Mouse (Mus musculus): ENCODE data around the gene Timm8a1.

DNA sequence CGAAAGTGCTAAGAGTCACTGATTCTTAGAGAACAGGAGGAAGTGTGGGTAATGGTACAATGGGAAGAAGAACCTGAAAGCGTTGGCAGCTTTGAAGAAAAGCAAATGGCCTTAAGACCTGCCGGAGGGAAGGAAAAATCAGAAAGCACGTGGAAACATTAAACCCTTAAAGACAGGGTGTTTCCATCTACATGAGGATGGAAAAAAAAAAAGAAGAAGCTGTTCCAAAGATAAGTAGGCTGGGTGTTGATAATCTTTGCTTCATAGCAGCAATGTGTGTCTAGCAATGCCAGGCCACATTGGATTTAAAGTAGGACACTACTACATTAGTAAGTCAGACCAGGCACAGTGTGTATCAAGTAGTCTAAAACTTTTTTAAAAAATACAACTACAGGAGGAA lies 16.4 kb downstream of the Timm8a1 start:
- TF ChIP-seq CTCF (IDR thresholded peaks at IDR 0.05; ENCODE audit: low read depth): no peak
- TF ChIP-seq EP300 (IDR thresholded peaks at IDR 0.05; ENCODE audit: low read depth): no peak
